Mouse (Mus musculus): ENCODE results near the gene Olfr823.
A peak's percentile ranks its signal among the peaks of the same experiment; 100 is the strongest.
"Not testable (repeated sequence)": the region's sequence is repeated elsewhere in the genome, so short reads cannot be mapped to it uniquely, and the experiment has no call there.

Gene Olfr823

DNA sequence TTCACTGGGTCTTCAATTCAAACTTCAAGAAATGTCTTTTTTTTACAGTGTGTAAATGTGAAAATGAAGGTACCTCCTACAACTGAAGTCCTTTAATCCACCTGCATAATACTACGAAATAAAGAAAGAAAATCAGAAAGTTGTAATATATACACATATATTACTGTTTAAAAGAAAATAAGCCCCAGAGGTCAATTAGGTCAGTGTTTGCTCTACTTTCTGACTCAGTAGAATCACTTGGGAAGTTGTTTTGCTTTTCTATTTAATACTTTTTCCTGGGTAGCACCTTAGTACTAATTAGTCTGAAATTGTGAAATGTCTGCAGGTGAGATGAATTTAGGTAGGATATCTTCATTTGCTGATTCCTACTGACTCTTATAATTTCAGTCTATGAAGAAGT lies at the start of gene Olfr823:
TSS of gene Olfr823 (minus strand) at position 101 of the 400 bp plus-strand sequence.
- not testable (repeated sequence) for DNase-seq (ENCODE audit: low spot score)

DNA sequence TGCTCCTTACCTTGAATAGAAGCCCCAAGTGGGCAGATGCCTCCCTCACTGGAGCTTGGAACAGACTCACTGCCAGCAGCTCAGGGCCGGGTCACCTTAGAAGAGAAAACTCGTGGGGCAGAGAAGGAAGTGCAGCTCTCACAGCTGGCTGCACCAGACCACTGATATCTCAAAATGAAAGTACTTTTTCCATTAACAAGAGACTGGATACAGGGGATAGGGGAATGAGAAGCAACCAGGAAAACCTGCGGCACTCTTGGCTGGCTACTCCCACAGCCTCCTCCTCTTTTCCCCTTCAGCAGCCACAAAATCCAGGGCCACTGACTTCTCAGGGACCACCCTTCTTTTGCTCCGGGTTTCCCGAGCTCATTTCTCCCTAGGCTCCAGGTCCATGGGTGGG lies 28.9 kb upstream of the Olfr823 start:
- no peak for DNase-seq (ENCODE audit: low spot score)

DNA sequence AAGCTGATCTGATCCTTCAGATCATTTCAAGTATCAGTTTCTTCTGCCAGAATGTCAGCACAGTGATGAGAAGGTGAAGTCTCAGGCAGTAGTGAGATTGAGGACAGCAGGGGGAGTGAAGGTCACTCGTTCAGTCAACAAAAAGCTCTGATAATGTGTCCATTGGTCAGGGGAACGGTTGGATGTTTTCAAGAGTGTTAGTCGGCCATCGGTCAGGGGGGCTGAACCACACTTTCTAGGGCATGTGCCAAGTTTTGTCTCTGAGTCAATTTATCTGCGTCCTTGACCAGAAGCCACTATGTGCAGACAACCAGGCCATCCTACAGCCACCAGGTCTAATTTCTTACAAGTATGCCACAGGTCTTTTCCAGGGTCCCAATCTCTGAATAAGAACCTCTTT lies 27.3 kb upstream of the Olfr823 start:
- DNase-seq (ENCODE audit: low spot score), result not testable (repeated sequence)

DNA sequence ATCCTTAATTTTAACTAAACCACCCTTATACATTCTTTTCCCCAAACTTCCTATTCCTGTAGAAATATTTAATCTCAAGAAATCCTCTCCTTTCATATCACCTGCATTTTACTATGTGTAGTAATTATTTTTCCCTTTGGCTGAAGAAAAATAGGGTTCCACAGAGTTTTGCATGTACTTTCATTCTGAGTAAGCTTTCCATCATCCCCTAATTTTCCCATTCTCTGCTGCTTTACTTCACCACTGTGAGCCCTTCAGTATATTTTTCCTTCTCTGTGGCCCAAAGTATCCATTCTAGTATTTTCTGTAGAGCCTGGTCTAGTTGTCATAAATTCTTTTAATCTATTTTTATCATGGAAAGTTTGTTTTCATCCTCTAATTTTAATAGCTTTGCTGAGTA lies 19.6 kb upstream of the Olfr823 start:
- DNase-seq (ENCODE audit: low spot score), result no peak

DNA sequence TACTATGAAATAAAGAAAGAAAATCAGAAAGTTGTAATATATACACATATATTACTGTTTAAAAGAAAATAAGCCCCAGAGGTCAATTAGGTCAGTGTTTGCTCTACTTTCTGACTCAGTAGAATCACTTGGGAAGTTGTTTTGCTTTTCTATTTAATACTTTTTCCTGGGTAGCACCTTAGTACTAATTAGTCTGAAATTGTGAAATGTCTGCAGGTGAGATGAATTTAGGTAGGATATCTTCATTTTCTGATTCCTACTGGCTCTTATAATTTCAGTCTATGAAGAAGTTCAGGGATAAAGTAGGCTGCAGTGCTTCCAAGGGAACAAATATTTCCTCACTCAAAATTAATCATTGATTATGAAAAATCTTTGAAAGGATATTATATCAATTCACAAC lies 14.7 kb upstream of the Olfr823 start, which contains the start of gene Olfr824:
TSS of gene Olfr824 (minus strand) at position 101 of the 400 bp plus-strand sequence.
- DNase-seq (ENCODE audit: low spot score), result not testable (repeated sequence)

DNA sequence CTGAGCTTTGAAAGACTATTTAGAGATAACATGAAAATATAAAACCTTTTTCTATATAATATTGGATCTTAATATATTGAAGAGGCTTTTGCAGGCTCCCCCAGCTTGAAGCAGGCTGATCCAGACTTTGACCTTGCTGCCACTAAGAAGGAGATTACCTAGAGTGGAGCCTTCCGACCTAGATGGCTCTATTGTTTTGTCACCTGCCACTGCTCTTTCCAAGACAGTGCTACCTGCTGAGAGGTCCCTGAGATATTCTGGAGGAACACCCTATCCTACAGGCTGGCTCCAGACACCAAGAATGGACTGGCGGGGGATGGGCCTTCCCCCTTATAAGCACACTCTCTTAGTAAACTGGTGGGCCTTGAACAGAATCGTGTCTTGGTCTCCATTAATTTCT lies 862 bp upstream of the Olfr823 start:
- DNase-seq (ENCODE audit: low spot score), result not testable (repeated sequence)

DNA sequence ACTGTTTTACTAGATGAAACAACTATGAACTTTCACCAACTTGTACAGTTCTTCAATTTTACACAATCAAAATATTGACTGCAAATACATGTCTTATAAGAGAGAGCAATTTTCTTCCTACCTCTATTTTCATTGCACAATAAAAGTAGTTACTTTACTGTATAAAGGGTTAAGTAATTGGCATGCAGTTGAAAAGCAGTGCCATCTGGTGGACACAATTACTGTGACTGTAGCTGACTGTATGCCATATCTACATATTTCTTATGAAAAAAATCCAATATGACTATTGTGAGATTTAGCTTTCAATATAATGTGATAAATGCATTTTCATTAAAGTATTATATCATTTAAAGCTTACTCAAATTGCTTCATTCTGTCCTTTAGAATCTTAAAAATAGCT lies 19.1 kb downstream of the Olfr823 start:
- no peak for DNase-seq (ENCODE audit: low spot score)

DNA sequence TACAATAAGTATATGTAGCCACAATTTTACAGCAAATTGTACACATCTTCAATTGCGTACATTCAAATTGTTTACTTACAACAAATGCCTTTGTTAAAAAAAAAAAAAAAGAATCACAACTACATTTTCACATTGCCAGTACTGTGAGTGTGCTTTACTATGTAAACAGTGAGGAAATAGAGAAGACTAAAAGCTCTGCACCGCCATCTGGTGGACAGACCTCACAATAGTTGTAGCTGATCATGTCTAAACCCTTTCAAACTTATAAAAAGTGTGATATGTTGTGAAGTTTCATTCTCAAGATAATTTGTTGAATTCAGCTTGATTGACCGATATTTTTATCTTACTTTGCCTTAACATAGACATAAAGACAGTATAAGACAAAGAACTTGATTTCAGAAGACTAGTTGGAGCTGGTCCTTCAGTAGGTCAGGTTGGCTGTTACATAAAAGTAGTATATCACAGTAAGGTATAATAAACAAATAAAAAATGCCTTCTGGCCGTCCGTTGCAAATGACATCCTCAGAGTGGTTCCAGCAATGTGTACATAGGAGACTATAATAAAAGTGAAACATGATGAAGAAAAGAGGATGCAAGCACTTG lies 22.2 kb downstream of the Olfr823 start:
- peak; percentile 15 for DNase-seq (ENCODE audit: low spot score)

DNA sequence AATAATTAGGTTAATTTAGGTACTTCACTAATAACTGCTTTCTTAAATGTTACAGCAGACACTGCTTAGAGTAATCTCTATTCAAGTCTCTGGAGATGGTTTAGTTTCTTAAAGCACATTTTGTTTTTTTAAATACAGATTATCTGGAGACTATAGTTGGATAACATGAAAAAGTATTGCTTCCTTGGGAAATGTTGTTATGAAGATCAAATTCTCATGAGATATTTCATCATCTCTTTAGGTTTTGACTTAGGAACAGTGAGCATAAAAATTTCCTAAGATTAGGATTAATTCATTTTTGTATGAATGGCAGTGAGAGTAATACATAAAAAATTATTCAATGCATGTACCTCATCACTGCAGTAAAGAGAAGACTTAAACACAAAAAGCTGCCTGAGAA lies 44.3 kb downstream of the Olfr823 start, which contains the start of gene Olfr822:
TSS of gene Olfr822 (plus strand) at position 301 of the 400 bp plus-strand sequence.
- DNase-seq (ENCODE audit: low spot score), result no peak

Data from yolk sac, embryonic 10.5 days (tissue).